Mouse (Mus musculus) brain, embryonic 14.5 days (tissue): ENCODE results near the gene Otud5. TPM values are rescaled to one million over a fixed set of nuclear protein-coding genes. Genes with fewer than 3 reads are reported as not detected.
"Not testable (repeated sequence)": the region's sequence is repeated elsewhere in the genome, so short reads cannot be mapped to it uniquely, and the experiment has no call there.

Experiments
- DNase-seq: peaks from one replicate; pipeline ENCODE4 v3.0.0-alpha.2; 2011; ENCODE audit warnings: low read depth
- CTCF ChIP-seq: fragments of 200-500 bp; IDR thresholded peaks from 2 replicates; pipeline ENCODE4 v1.5.1; 2012; ENCODE audit warnings: inconsistent platforms, mild to moderate bottlenecking, moderate library complexity, borderline replicate concordance; ENCODE audit not compliant: insufficient read depth, insufficient read length; ENCODE audit errors: extremely low read depth
- POLR2A ChIP-seq: fragments of 200-500 bp; IDR thresholded peaks from 2 replicates; pipeline ENCODE4 v1.6.1; 2012; ENCODE audit warnings: mild to moderate bottlenecking, inconsistent platforms, borderline replicate concordance; ENCODE audit not compliant: poor library complexity, insufficient read depth, insufficient read length, severe bottlenecking; ENCODE audit errors: extremely low read depth
- polyA plus RNA-seq: library from polyadenylated mRNA; depleted of rRNA; stranded (reverse); fragments of >200 nt; gene quantifications from 2 replicates; pipeline ENCODE4 v1.2.3, GENCODE M21; 2012; rRNA removed

Otud5 gene
- polyA plus RNA-seq, 1 experiment, result 56.4 TPM

- no peak for TF ChIP-seq CTCF
- TF ChIP-seq POLR2A, result no peak
These were observed 63.3 kb downstream of the Otud5 start for GRCm38 (mm10) chrX:7904441-7904840.

GRCm38 (mm10) chrX:7907735-7908134, 66.6 kb downstream of the Otud5 start, which contains the start of gene Gm10491:
TSS of gene Gm10491 (minus strand) at chrX:7907835.
- TF ChIP-seq POLR2A, result no peak
- no peak for DNase-seq

More at GRCm38 (mm10) chrX:7904441-7904840, 63.3 kb downstream of the Otud5 start:
- no peak for DNase-seq

DNA sequence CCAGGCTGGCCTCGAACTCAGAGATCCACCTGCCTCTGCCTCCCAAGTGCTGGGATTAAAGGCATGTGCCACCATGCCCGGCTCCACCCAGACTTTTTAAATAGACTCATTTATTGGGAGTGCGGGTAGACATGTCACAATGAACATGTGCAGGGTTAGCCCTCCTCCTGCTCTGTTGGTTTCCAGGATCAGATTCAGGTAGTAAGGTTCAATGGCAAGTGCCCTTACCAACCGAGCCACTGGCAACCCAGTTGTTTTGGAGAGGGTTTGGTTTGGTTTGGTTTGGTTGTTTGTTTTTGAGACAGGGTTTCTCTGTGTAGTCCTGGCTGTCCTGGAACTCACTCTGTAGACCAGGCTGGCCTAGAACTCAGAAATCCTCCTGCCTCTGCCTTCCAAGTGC, 68.1 kb downstream of the Otud5 start, which contains the start of gene Gm10490:
Gm10490 (plus strand) TSS at position 301 of the 400 bp plus-strand sequence.
- not testable (repeated sequence) for DNase-seq

- peak; percentile 39 for DNase-seq
- TF ChIP-seq CTCF (no peak), POLR2A (no peak)
These were observed 69.3 kb downstream of the Otud5 start for GRCm38 (mm10) chrX:7910473-7910872.

DNA sequence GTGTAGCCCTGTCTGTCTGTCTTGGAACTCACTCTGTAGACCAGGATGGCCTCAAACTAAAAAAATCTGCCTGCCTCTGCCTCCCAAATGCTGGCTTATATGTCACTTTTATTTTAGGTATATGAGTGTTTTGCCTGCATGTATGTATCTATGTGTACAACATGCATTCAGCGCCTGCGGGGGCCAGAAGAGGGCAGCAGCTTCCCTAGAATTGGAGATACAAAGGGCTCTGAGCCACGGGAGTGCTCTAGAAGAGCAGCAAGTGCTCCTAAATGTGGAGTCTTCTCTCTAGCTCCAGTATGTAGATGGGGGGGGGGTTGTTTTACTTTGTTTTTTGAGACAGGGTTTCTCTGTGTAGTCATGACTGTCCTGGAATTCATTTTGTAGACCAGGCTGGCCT, 74.5 kb downstream of the Otud5 start:
- peak; percentile 31 for DNase-seq
- peak; percentile 11; the same call in 1 of the 2 replicates for TF ChIP-seq CTCF

GRCm38 (mm10) chrX:7917960-7918359, 76.8 kb downstream of the Otud5 start:
- DNase-seq, result not testable (repeated sequence)

- peak; percentile 91 for DNase-seq
- TF ChIP-seq CTCF (no peak), POLR2A (peak; percentile 71; the same call in 1 of the 2 replicates)
These were observed 78.6 kb downstream of the Otud5 start, which contains the start of gene Pcsk1n for GRCm38 (mm10) chrX:7919601-7920383. TSS of gene Pcsk1n (plus strand) at chrX:7919822.

DNA sequence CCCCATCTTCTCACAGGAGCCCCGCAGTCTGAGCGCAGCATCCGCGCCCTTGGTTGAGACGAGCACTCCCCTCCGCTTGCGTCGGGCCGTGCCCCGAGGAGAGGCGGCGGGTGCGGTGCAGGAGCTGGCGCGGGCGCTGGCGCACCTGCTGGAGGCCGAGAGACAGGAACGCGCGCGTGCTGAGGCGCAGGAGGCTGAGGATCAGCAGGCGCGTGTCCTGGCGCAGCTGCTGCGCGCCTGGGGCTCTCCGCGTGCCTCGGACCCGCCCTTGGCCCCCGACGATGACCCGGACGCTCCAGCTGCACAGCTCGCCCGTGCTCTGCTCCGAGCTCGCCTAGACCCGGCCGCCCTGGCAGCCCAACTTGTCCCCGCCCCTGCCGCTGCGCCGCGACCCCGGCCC, 80.9 kb downstream of the Otud5 start:
- peak; percentile 39 for DNase-seq
- TF ChIP-seq POLR2A, result no peak
- TF ChIP-seq CTCF, result no peak

Other genes with a start within 250 kb of the Otud5 start
- 26.8 and 35.3 TPM in 2 replicates for gene Ccdc22, start 235.8 kb upstream of the Otud5 start, polyA plus RNA-seq
- 0.15 and 0.36 TPM in 2 replicates for gene Cacna1f, start 234.3 kb upstream of the Otud5 start, polyA plus RNA-seq
- gene Syp, start 202.9 kb upstream of the Otud5 start, polyA plus RNA-seq, result 160 and 180 TPM in 2 replicates
- gene Prickle3, start 184.1 kb upstream of the Otud5 start, polyA plus RNA-seq, result 3.3 and 3.4 TPM in 2 replicates
- gene Plp2, start 170.0 kb upstream of the Otud5 start, polyA plus RNA-seq, result 42.9 and 51.1 TPM in 2 replicates
- 0.14 and 0.21 TPM in 2 replicates for gene Magix, start 160.1 kb upstream of the Otud5 start, polyA plus RNA-seq
- gene Gpkow, start 144.2 kb upstream of the Otud5 start, polyA plus RNA-seq, result 24.5 and 28.2 TPM in 2 replicates
- 42.1 and 47.1 TPM in 2 replicates for gene Wdr45, start 127.0 kb upstream of the Otud5 start, polyA plus RNA-seq
- gene Gm45208, start 119.1 kb upstream of the Otud5 start, polyA plus RNA-seq, result 0.33 and 0.63 TPM in 2 replicates
- 95.6 and 106 TPM in 2 replicates for gene Praf2, start 112.9 kb upstream of the Otud5 start, polyA plus RNA-seq
- 86.8 and 89.7 TPM in 2 replicates for gene Ccdc120, start 90.5 kb upstream of the Otud5 start, polyA plus RNA-seq
- 14.1 and 22.6 TPM in 2 replicates for gene Tfe3, start 78.8 kb upstream of the Otud5 start, polyA plus RNA-seq
- gene Gripap1, start 51.6 kb upstream of the Otud5 start, polyA plus RNA-seq, result 85.4 and 86.1 TPM in 2 replicates
- 5.7 and 6.2 TPM in 2 replicates for gene Kcnd1, start 19.1 kb upstream of the Otud5 start, polyA plus RNA-seq
- 19.8 and 23.3 TPM in 2 replicates for gene Pim2, start 36.9 kb downstream of the Otud5 start, polyA plus RNA-seq
- gene Slc35a2, start 42.7 kb downstream of the Otud5 start, polyA plus RNA-seq, result 41.0 and 60.1 TPM in 2 replicates
- 191 and 193 TPM in 2 replicates for gene Pqbp1, start 57.9 kb downstream of the Otud5 start, polyA plus RNA-seq
- 55.5 and 65.5 TPM in 2 replicates for gene Timm17b, start 58.0 kb downstream of the Otud5 start, polyA plus RNA-seq
- gene Gm10491, start 66.5 kb downstream of the Otud5 start, polyA plus RNA-seq, result not detected in 2 replicates
- gene Gm10490, start 68.2 kb downstream of the Otud5 start, polyA plus RNA-seq, result not detected in 2 replicates
- 88.1 and 140 TPM in 2 replicates for gene Pcsk1n, start 78.5 kb downstream of the Otud5 start, polyA plus RNA-seq
- gene Eras, start 87.2 kb downstream of the Otud5 start, polyA plus RNA-seq, result 0.06 TPM in 1 of 2 replicates, not detected in the other
- 114 and 119 TPM in 2 replicates for gene Hdac6, start 106.5 kb downstream of the Otud5 start, polyA plus RNA-seq
- gene Gata1, start 136.7 kb downstream of the Otud5 start, polyA plus RNA-seq, result 0.29 and 0.44 TPM in 2 replicates
- 0.33 and 0.43 TPM in 2 replicates for gene Glod5, start 177.1 kb downstream of the Otud5 start, polyA plus RNA-seq
- gene Suv39h1, start 233.4 kb downstream of the Otud5 start, polyA plus RNA-seq, result 46.5 and 56.7 TPM in 2 replicates
- 0.52 and 1.00 TPM in 2 replicates for gene Was, start 249.1 kb downstream of the Otud5 start, polyA plus RNA-seq